Mouse (Mus musculus): ENCODE results near the gene Gm49339. TPM values are rescaled to one million over a fixed set of nuclear protein-coding genes. Genes with fewer than 3 reads are reported as not detected.

Gm49339 gene
- polyA plus RNA-seq, 1 experiment, result 0.22 TPM

GRCm38 (mm10) chr10:51520021-51520420 lies 39.6 kb downstream of the Gm49339 start:
- TF ChIP-seq CTCF (IDR thresholded peaks at IDR 0.05; ENCODE audit: control insufficient read depth, insufficient read depth, insufficient replicate concordance, low read depth, low read length), result no peak
- Histone ChIP-seq H3K4me3 (ENCODE audit: control insufficient read depth, low read depth, low read length) (no peak overlapping the region), H3K4me1 (ENCODE audit: control insufficient read depth, insufficient read depth, low read length) (peaks cover 4% of the 10 kb centered on the region)

GRCm38 (mm10) chr10:51521453-51521852 lies 41.0 kb downstream of the Gm49339 start:
- peaks cover 4% of the 10 kb centered on the region for H3K4me1 ChIP-seq (ENCODE audit: control insufficient read depth, insufficient read depth, low read length)
- no peaks in the 10 kb centered on the region for H3K36me3 ChIP-seq (ENCODE audit: control insufficient read depth, insufficient read depth, low read length)
- H3K27ac ChIP-seq (ENCODE audit: control insufficient read depth, insufficient read depth, low read depth, low read length), result no peak overlapping the region
- no peaks in the 10 kb centered on the region for H3K27me3 ChIP-seq (ENCODE audit: control insufficient read depth, insufficient read depth, low read length)
- H3K4me3 ChIP-seq (ENCODE audit: control insufficient read depth, low read depth, low read length), result no peak overlapping the region; the same call in 1 of the 2 replicates
- no peak for TF ChIP-seq CTCF (IDR thresholded peaks at IDR 0.05; ENCODE audit: control insufficient read depth, insufficient read depth, insufficient replicate concordance, low read depth, low read length)
- TF ChIP-seq POLR2A (IDR thresholded peaks at IDR 0.05; ENCODE audit: control insufficient read depth, low read depth, low read length), result no peak

More at GRCm38 (mm10) chr10:51520021-51520420, 39.6 kb downstream of the Gm49339 start:
- H3K27me3 ChIP-seq (ENCODE audit: control insufficient read depth, insufficient read depth, low read length), result no peaks in the 10 kb centered on the region
- H3K36me3 ChIP-seq (ENCODE audit: control insufficient read depth, insufficient read depth, low read length), result no peaks in the 10 kb centered on the region
- H3K27ac ChIP-seq (ENCODE audit: control insufficient read depth, insufficient read depth, low read depth, low read length), result no peak overlapping the region

GRCm38 (mm10) chr10:51526090-51526489 lies 45.7 kb downstream of the Gm49339 start:
- no peak overlapping the region for H3K27ac ChIP-seq (ENCODE audit: control insufficient read depth, insufficient read depth, low read depth, low read length)
- H3K4me1 ChIP-seq (ENCODE audit: control insufficient read depth, insufficient read depth, low read length), result peaks cover 4% of the 10 kb centered on the region
- no peaks in the 10 kb centered on the region for H3K27me3 ChIP-seq (ENCODE audit: control insufficient read depth, insufficient read depth, low read length)
- H3K4me3 ChIP-seq (ENCODE audit: control insufficient read depth, low read depth, low read length), result no peak overlapping the region
- no peaks in the 10 kb centered on the region for H3K36me3 ChIP-seq (ENCODE audit: control insufficient read depth, insufficient read depth, low read length)
- TF ChIP-seq POLR2A (IDR thresholded peaks at IDR 0.05; ENCODE audit: control insufficient read depth, low read depth, low read length), result no peak
- no peak for TF ChIP-seq CTCF (IDR thresholded peaks at IDR 0.05; ENCODE audit: control insufficient read depth, insufficient read depth, insufficient replicate concordance, low read depth, low read length)

- H3K27me3 ChIP-seq (ENCODE audit: control insufficient read depth, insufficient read depth, low read length), result no peaks in the 10 kb centered on the region
- no peak for TF ChIP-seq CTCF (IDR thresholded peaks at IDR 0.05; ENCODE audit: control insufficient read depth, insufficient read depth, insufficient replicate concordance, low read depth, low read length)
- TF ChIP-seq POLR2A (IDR thresholded peaks at IDR 0.05; ENCODE audit: control insufficient read depth, low read depth, low read length), result no peak
- H3K27ac ChIP-seq (ENCODE audit: control insufficient read depth, insufficient read depth, low read depth, low read length), result no peak overlapping the region
- H3K4me1 ChIP-seq (ENCODE audit: control insufficient read depth, insufficient read depth, low read length), result peaks cover 4% of the 10 kb centered on the region
- no peak overlapping the region for H3K4me3 ChIP-seq (ENCODE audit: control insufficient read depth, low read depth, low read length)
- H3K36me3 ChIP-seq (ENCODE audit: control insufficient read depth, insufficient read depth, low read length), result no peaks in the 10 kb centered on the region
These were observed 46.2 kb downstream of the Gm49339 start for GRCm38 (mm10) chr10:51526633-51527032.

- Histone ChIP-seq H3K4me1 (ENCODE audit: control insufficient read depth, insufficient read depth, low read length) (no peaks in the 10 kb centered on the region), H3K4me3 (ENCODE audit: control insufficient read depth, low read depth, low read length) (no peak overlapping the region), H3K36me3 (ENCODE audit: control insufficient read depth, insufficient read depth, low read length) (no peaks in the 10 kb centered on the region), H3K27ac (ENCODE audit: control insufficient read depth, insufficient read depth, low read depth, low read length) (no peak overlapping the region), H3K27me3 (ENCODE audit: control insufficient read depth, insufficient read depth, low read length) (no peaks in the 10 kb centered on the region)
- TF ChIP-seq POLR2A (IDR thresholded peaks at IDR 0.05; ENCODE audit: control insufficient read depth, low read depth, low read length), result no peak
- TF ChIP-seq CTCF (IDR thresholded peaks at IDR 0.05; ENCODE audit: control insufficient read depth, insufficient read depth, insufficient replicate concordance, low read depth, low read length), result no peak
These were observed 48.5 kb downstream of the Gm49339 start for GRCm38 (mm10) chr10:51528840-51529434.

- Histone ChIP-seq H3K4me1 (ENCODE audit: control insufficient read depth, insufficient read depth, low read length) (no peaks in the 10 kb centered on the region), H3K36me3 (ENCODE audit: control insufficient read depth, insufficient read depth, low read length) (no peaks in the 10 kb centered on the region), H3K27me3 (ENCODE audit: control insufficient read depth, insufficient read depth, low read length) (no peaks in the 10 kb centered on the region), H3K27ac (ENCODE audit: control insufficient read depth, insufficient read depth, low read depth, low read length) (no peak overlapping the region), H3K4me3 (ENCODE audit: control insufficient read depth, low read depth, low read length) (no peak overlapping the region)
- TF ChIP-seq CTCF (IDR thresholded peaks at IDR 0.05; ENCODE audit: control insufficient read depth, insufficient read depth, insufficient replicate concordance, low read depth, low read length), result no peak
- no peak for TF ChIP-seq POLR2A (IDR thresholded peaks at IDR 0.05; ENCODE audit: control insufficient read depth, low read depth, low read length)
These were observed 49.1 kb downstream of the Gm49339 start for GRCm38 (mm10) chr10:51529497-51529896.

GRCm38 (mm10) chr10:51530813-51531212 lies 50.4 kb downstream of the Gm49339 start:
- Histone ChIP-seq H3K4me1 (ENCODE audit: control insufficient read depth, insufficient read depth, low read length) (no peaks in the 10 kb centered on the region), H3K27me3 (ENCODE audit: control insufficient read depth, insufficient read depth, low read length) (no peaks in the 10 kb centered on the region), H3K36me3 (ENCODE audit: control insufficient read depth, insufficient read depth, low read length) (no peaks in the 10 kb centered on the region), H3K27ac (ENCODE audit: control insufficient read depth, insufficient read depth, low read depth, low read length) (no peak overlapping the region), H3K4me3 (ENCODE audit: control insufficient read depth, low read depth, low read length) (no peak overlapping the region)
- TF ChIP-seq POLR2A (IDR thresholded peaks at IDR 0.05; ENCODE audit: control insufficient read depth, low read depth, low read length) (no peak), CTCF (IDR thresholded peaks at IDR 0.05; ENCODE audit: control insufficient read depth, insufficient read depth, insufficient replicate concordance, low read depth, low read length) (no peak)

Other genes starting within 250 kb of the Gm49339 start
- 0.40 and 0.65 TPM in 2 replicates for gene Lilr4b, start within 50 bp of the Gm49339 start, polyA plus RNA-seq (2012; rRNA removed)
- gene Lilrb4a, start 10.3 kb downstream of the Gm49339 start, polyA plus RNA-seq (2012; rRNA removed), result 0.38 and 0.64 TPM in 2 replicates
- not detected in 2 replicates for gene Fam162b, start 109.9 kb downstream of the Gm49339 start, polyA plus RNA-seq (2012; rRNA removed)
- 0.10 and 0.14 TPM in 2 replicates for gene Gprc6a, start 150.8 kb downstream of the Gm49339 start, polyA plus RNA-seq (2012; rRNA removed)
- 0.95 and 1.1 TPM in 2 replicates for gene Rfx6, start 197.1 kb downstream of the Gm49339 start, polyA plus RNA-seq (2012; rRNA removed)

All from testis, adult 2 months (tissue).